Mouse (Mus musculus) thymus, postnatal 0 days (tissue): ENCODE measurements at regions not wholly inside any gene's neighbourhood (a gene's known extent, or its start where the extent isn't known, plus 50 kb on each side); places are given as distances from the start of the nearest gene placed in this dataset.

ENCODE experiments used
- DNase-seq: peaks from one replicate; pipeline ENCODE4 v3.0.0-alpha.2; 2015; ENCODE audit warnings: low spot score

GRCm38 (mm10) chr13:72803374-72803773 lies 174.8 kb downstream of the Irx2 start:
- DNase-seq, result no peak

GRCm38 (mm10) chr13:72809226-72809625 lies 180.6 kb downstream of the Irx2 start:
- DNase-seq, result no peak

- no peak for DNase-seq
Observed at GRCm38 (mm10) chr13:72810626-72811025, 182.0 kb downstream of the Irx2 start.

- DNase-seq, result no peak
Observed at GRCm38 (mm10) chr13:72814616-72815015, 186.0 kb downstream of the Irx2 start.

GRCm38 (mm10) chr13:72815236-72815932 lies 186.8 kb downstream of the Irx2 start:
- DNase-seq, result no peak

- DNase-seq, result no peak
Observed at GRCm38 (mm10) chr13:72815933-72816553, 187.4 kb downstream of the Irx2 start.

- DNase-seq, result no peak
Observed at GRCm38 (mm10) chr13:72816856-72817255, 188.2 kb downstream of the Irx2 start.

GRCm38 (mm10) chr13:72817521-72817920 lies 188.9 kb downstream of the Irx2 start:
- no peak for DNase-seq

GRCm38 (mm10) chr13:72817930-72818329 lies 189.3 kb downstream of the Irx2 start:
- no peak for DNase-seq

GRCm38 (mm10) chr13:72826613-72827012 lies 198.0 kb downstream of the Irx2 start:
- DNase-seq, result no peak

GRCm38 (mm10) chr13:72829331-72829730 lies 200.7 kb downstream of the Irx2 start:
- DNase-seq, result no peak

- DNase-seq, result no peak
Observed at GRCm38 (mm10) chr13:72833326-72833725, 204.7 kb downstream of the Irx2 start.

GRCm38 (mm10) chr13:72837016-72837415 lies 208.4 kb downstream of the Irx2 start:
- DNase-seq, result no peak

GRCm38 (mm10) chr13:72848097-72848496 lies 219.5 kb downstream of the Irx2 start:
- DNase-seq, result no peak

- no peak for DNase-seq
Observed at GRCm38 (mm10) chr13:72849841-72850240, 221.2 kb downstream of the Irx2 start.

- DNase-seq, result no peak
Observed at GRCm38 (mm10) chr13:72852896-72853295, 224.3 kb downstream of the Irx2 start.

GRCm38 (mm10) chr13:72875921-72876320 lies 247.3 kb downstream of the Irx2 start:
- no peak for DNase-seq

- DNase-seq, result no peak
Observed at GRCm38 (mm10) chr13:72894982-72895381, 266.4 kb downstream of the Irx2 start.

- no peak for DNase-seq
Observed at GRCm38 (mm10) chr13:72902576-72902975, 274.0 kb downstream of the Irx2 start.

- DNase-seq, result no peak
Observed at GRCm38 (mm10) chr13:72918895-72919294, 290.3 kb downstream of the Irx2 start.

- DNase-seq, result no peak
Observed at GRCm38 (mm10) chr13:72920368-72920767, 291.7 kb downstream of the Irx2 start.

GRCm38 (mm10) chr13:72924560-72925135 lies 296.0 kb downstream of the Irx2 start:
- DNase-seq, result no peak

GRCm38 (mm10) chr13:72937246-72937645 lies 308.6 kb downstream of the Irx2 start:
- DNase-seq, result no peak
